Mouse (Mus musculus) lung, adult 2 months (tissue): Measurements from ENCODE around the gene Yif1b. TPM values are rescaled to one million over a fixed set of nuclear protein-coding genes. Genes with fewer than 3 reads are reported as not detected.

Experiments used
- DNase-seq: peaks from one replicate; pipeline ENCODE4 v3.0.0; 2022
- H3K4me1 ChIP-seq: fragments of 200-500 bp; 2 replicates; pipeline ENCODE4 v1.6.1; 2011; ENCODE audit warnings: low read length; ENCODE audit not compliant: control insufficient read depth, insufficient read depth
- H3K4me3 ChIP-seq: fragments of 200-500 bp; replicated peaks from 2 replicates; pipeline ENCODE3; 2011; ENCODE audit warnings: low read depth, mild to moderate bottlenecking, control low read depth, low read length; ENCODE audit errors: extremely low read depth
- CTCF ChIP-seq: fragments of 200-500 bp; IDR thresholded peaks from 2 replicates; pipeline ENCODE4 v1.5.1; 2011; ENCODE audit warnings: mild to moderate bottlenecking, low read length, control low read depth; ENCODE audit not compliant: insufficient read depth
- POLR2A ChIP-seq: fragments of 200-500 bp; IDR thresholded peaks from 2 replicates; pipeline ENCODE4 v1.6.1; 2011; ENCODE audit warnings: low read depth, mild to moderate bottlenecking, control low read depth, low read length, borderline replicate concordance; ENCODE audit errors: extremely low read depth
- WGBS: fragments of 180-500 bp; shearing (Covaris S2); methylation state at CpG from one replicate; pipeline ENCODE4 v1.1.7; 2018; 5-methylcytosine and 5-hydroxymethylcytosine counted together
- polyA plus RNA-seq: library from polyadenylated mRNA; depleted of rRNA; stranded (reverse); fragments of >200 nt; gene quantifications from 2 replicates; pipeline ENCODE4 v1.2.3, GENCODE M21; 2012

Yif1b gene
- polyA plus RNA-seq, 1 experiment, result 182 TPM

- Histone ChIP-seq H3K4me1 (peaks cover 10% of the 10 kb centered on the region; the same call in 1 of the 2 replicates), H3K4me3 (no peak overlapping the region)
- peak; percentile 84 for DNase-seq
- no peak for TF ChIP-seq CTCF
- TF ChIP-seq POLR2A, result no peak
- WGBS, result 70% methylated on average over 1 of the region's 1 CpGs
These were observed 19.2 kb downstream of the Yif1b start for GRCm38 (mm10) chr7:29257368-29257767.

- no peak for DNase-seq
- TF ChIP-seq POLR2A, result no peak
- no peak for TF ChIP-seq CTCF
These were observed 21.9 kb downstream of the Yif1b start for GRCm38 (mm10) chr7:29259781-29260730.

GRCm38 (mm10) chr7:29262151-29262550 lies 24.0 kb downstream of the Yif1b start:
- Histone ChIP-seq H3K4me3 (no peak overlapping the region), H3K4me1 (peaks cover 7% of the 10 kb centered on the region)
- WGBS, result 48% methylated on average over 6 of the region's 6 CpGs
- no peak for DNase-seq
- TF ChIP-seq POLR2A (no peak), CTCF (no peak)

More at GRCm38 (mm10) chr7:29259781-29260730, 21.9 kb downstream of the Yif1b start:
- peaks cover 10% of the 10 kb centered on the region for H3K4me1 ChIP-seq
- WGBS, result 69% methylated on average over 10 of the region's 10 CpGs
- H3K4me3 ChIP-seq, result no peak overlapping the region

GRCm38 (mm10) chr7:29263831-29264230 lies 25.7 kb downstream of the Yif1b start:
- Histone ChIP-seq H3K4me1 (peaks cover 2% of the 10 kb centered on the region; the same call in 1 of the 2 replicates), H3K4me3 (no peak overlapping the region)
- TF ChIP-seq CTCF, result no peak
- TF ChIP-seq POLR2A, result no peak
- 66% methylated on average over 3 of the region's 3 CpGs for WGBS
- no peak for DNase-seq

- DNase-seq, result no peak
These were observed 27.5 kb downstream of the Yif1b start for GRCm38 (mm10) chr7:29265636-29266035.

GRCm38 (mm10) chr7:29266931-29267330 lies 28.8 kb downstream of the Yif1b start:
- TF ChIP-seq POLR2A, result no peak
- TF ChIP-seq CTCF, result no peak
- DNase-seq, result no peak
- Histone ChIP-seq H3K4me3 (no peak overlapping the region), H3K4me1 (peaks cover 8% of the 10 kb centered on the region)
- WGBS, result 55% methylated on average over 4 of the region's 4 CpGs

More at GRCm38 (mm10) chr7:29265636-29266035, 27.5 kb downstream of the Yif1b start:
- WGBS, result 72% methylated on average over 7 of the region's 7 CpGs
- no peaks in the 10 kb centered on the region; the same call in 1 of the 2 replicates for H3K4me1 ChIP-seq
- TF ChIP-seq POLR2A (no peak), CTCF (no peak)
- H3K4me3 ChIP-seq, result no peak overlapping the region

- WGBS, result 66% methylated on average over 4 of the region's 4 CpGs
- DNase-seq, result no peak
- Histone ChIP-seq H3K4me1 (peaks cover 10% of the 10 kb centered on the region), H3K4me3 (no peak overlapping the region)
- TF ChIP-seq POLR2A, result no peak
- TF ChIP-seq CTCF, result no peak
These were observed 32.3 kb downstream of the Yif1b start for GRCm38 (mm10) chr7:29270445-29270844.

- no peak for TF ChIP-seq POLR2A
- no peak for TF ChIP-seq CTCF
- Histone ChIP-seq H3K4me3 (no peak overlapping the region), H3K4me1 (peaks cover 10% of the 10 kb centered on the region)
- DNase-seq, result no peak
- 41% methylated on average over 8 of the region's 8 CpGs for WGBS
These were observed 33.7 kb downstream of the Yif1b start for GRCm38 (mm10) chr7:29271687-29272465.

- H3K4me3 ChIP-seq, result no peak overlapping the region
- 44% methylated on average over 5 of the region's 5 CpGs for WGBS
- DNase-seq, result no peak
- peaks cover 7% of the 10 kb centered on the region for H3K4me1 ChIP-seq
- no peak for TF ChIP-seq POLR2A
- TF ChIP-seq CTCF, result no peak
These were observed 38.6 kb downstream of the Yif1b start for GRCm38 (mm10) chr7:29276715-29277114.
